Mouse (Mus musculus): ENCODE measurements around the gene Tmc8.

Gene Tmc8

GRCm38 (mm10) chr11:117781993-117782704 is at the start of gene Tmc8, which contains the start of gene Tmc6:
Gene Tmc8, plus strand, starts transcription at chr11:117782076.
Gene Tmc6, minus strand, starts transcription at chr11:117782198.
- DNase-seq (ENCODE audit: low spot score): no peak

- DNase-seq (ENCODE audit: low spot score): peak; percentile 19
Observed at GRCm38 (mm10) chr11:117736037-117736689, 45.7 kb upstream of the Tmc8 start.

- DNase-seq (ENCODE audit: low spot score): no peak
Observed at GRCm38 (mm10) chr11:117738123-117738522, 43.8 kb upstream of the Tmc8 start.

- no peak for DNase-seq (ENCODE audit: low spot score)
Observed at GRCm38 (mm10) chr11:117741128-117741527, 40.7 kb upstream of the Tmc8 start.

- DNase-seq (ENCODE audit: low spot score): no peak
Observed at GRCm38 (mm10) chr11:117742243-117742642, 39.6 kb upstream of the Tmc8 start.

- no peak for DNase-seq (ENCODE audit: low spot score)
Observed at GRCm38 (mm10) chr11:117742715-117743114, 39.2 kb upstream of the Tmc8 start.

- DNase-seq (ENCODE audit: low spot score): peak; percentile 42
Observed at GRCm38 (mm10) chr11:117743454-117744030, 38.3 kb upstream of the Tmc8 start.

- no peak for DNase-seq (ENCODE audit: low spot score)
Observed at GRCm38 (mm10) chr11:117748628-117749027, 33.2 kb upstream of the Tmc8 start.

- DNase-seq (ENCODE audit: low spot score): no peak
Observed at GRCm38 (mm10) chr11:117749414-117749813, 32.5 kb upstream of the Tmc8 start.

- DNase-seq (ENCODE audit: low spot score): no peak
Observed at GRCm38 (mm10) chr11:117751544-117751943, 30.3 kb upstream of the Tmc8 start.

GRCm38 (mm10) chr11:117755891-117756290 is 26.0 kb upstream of the Tmc8 start:
- no peak for DNase-seq (ENCODE audit: low spot score)

GRCm38 (mm10) chr11:117759267-117759666 is 22.6 kb upstream of the Tmc8 start:
- DNase-seq (ENCODE audit: low spot score): no peak

GRCm38 (mm10) chr11:117760374-117761119 is 21.3 kb upstream of the Tmc8 start:
- DNase-seq (ENCODE audit: low spot score): no peak

- DNase-seq (ENCODE audit: low spot score): no peak
Observed at GRCm38 (mm10) chr11:117761801-117762200, 20.1 kb upstream of the Tmc8 start.

- no peak for DNase-seq (ENCODE audit: low spot score)
Observed at GRCm38 (mm10) chr11:117762246-117762645, 19.6 kb upstream of the Tmc8 start.

- no peak for DNase-seq (ENCODE audit: low spot score)
Observed at GRCm38 (mm10) chr11:117764319-117764718, 17.6 kb upstream of the Tmc8 start.

GRCm38 (mm10) chr11:117765361-117765760 is 16.5 kb upstream of the Tmc8 start:
- DNase-seq (ENCODE audit: low spot score): no peak

GRCm38 (mm10) chr11:117766275-117766674 is 15.6 kb upstream of the Tmc8 start:
- DNase-seq (ENCODE audit: low spot score): no peak

- DNase-seq (ENCODE audit: low spot score): no peak
Observed at GRCm38 (mm10) chr11:117768725-117769682, 12.9 kb upstream of the Tmc8 start.

GRCm38 (mm10) chr11:117769683-117770047 is 12.2 kb upstream of the Tmc8 start:
- no peak for DNase-seq (ENCODE audit: low spot score)

GRCm38 (mm10) chr11:117770407-117770806 is 11.5 kb upstream of the Tmc8 start:
- no peak for DNase-seq (ENCODE audit: low spot score)
